ENCODE assay signal across 23 mouse cellular contexts in genomic region chr12:51195136-51195535, GRCm38 (mm10).
A peak's percentile ranks its signal among the peaks of the same experiment; 100 is the strongest.
DNase-seq lines count a peak whose midpoint lies in the region; ATAC-seq and TF ChIP-seq lines count a peak whose summit lies in the region.
"Had no signal": no experiment of that assay in that cellular context is flagged by ENCODE, and none has a peak within 500 bp of the region (broad histone marks: within the 10 kb centered on the region; RNA-seq: fewer than 3 reads in every experiment).

No protein-coding gene starts in this region.

- H3K4me3 ChIP-seq in forebrain, embryonic 15.5 days: no peak overlapping the region
- H3K4me3 ChIP-seq in forebrain, embryonic 12.5 days (replicated peaks): no peak overlapping the region
- no peak overlapping the region for H3K4me3 ChIP-seq in layer of hippocampus, adult 2 months
- no peak overlapping the region for H3K4me3 ChIP-seq in embryonic facial prominence, embryonic 14.5 days (ENCODE audit: low read depth, low read length)
- H3K4me3 ChIP-seq in stomach, embryonic 15.5 days (replicated peaks): no peak overlapping the region
- no peak overlapping the region for H3K4me3 ChIP-seq in liver, postnatal 0 days (ENCODE audit: low read depth, low read length)
- H3K4me3 ChIP-seq: heart, embryonic 10.5 days; hindbrain, embryonic 10.5 days; intestine, embryonic 15.5 days; limb, embryonic 13.5 days; liver, embryonic 13.5 days; midbrain, embryonic 12.5 days; neural tube, embryonic 15.5 days had no signal

- no peaks in the 10 kb centered on the region for H3K9me3 ChIP-seq in forebrain, embryonic 15.5 days
- H3K9me3 ChIP-seq in forebrain, embryonic 12.5 days: no peaks in the 10 kb centered on the region
- no peaks in the 10 kb centered on the region for H3K9me3 ChIP-seq in embryonic facial prominence, embryonic 14.5 days (ENCODE audit: control insufficient read depth, low read length)
- H3K9me3 ChIP-seq in stomach, embryonic 15.5 days: no peaks in the 10 kb centered on the region
- H3K9me3 ChIP-seq in liver, postnatal 0 days (ENCODE audit: low read length): no peaks in the 10 kb centered on the region
- H3K9me3 ChIP-seq: heart, embryonic 10.5 days; hindbrain, embryonic 10.5 days; intestine, embryonic 15.5 days; limb, embryonic 13.5 days; liver, embryonic 13.5 days; midbrain, embryonic 12.5 days; neural tube, embryonic 15.5 days had no signal

- H3K9ac ChIP-seq in forebrain, embryonic 15.5 days (replicated peaks): no peak overlapping the region; the same call in 1 of the 2 replicates
- no peak overlapping the region for H3K9ac ChIP-seq in forebrain, embryonic 12.5 days
- no peak overlapping the region for H3K9ac ChIP-seq in embryonic facial prominence, embryonic 14.5 days (ENCODE audit: low read depth, low read length)
- H3K9ac ChIP-seq in stomach, embryonic 15.5 days: no peak overlapping the region
- no peak overlapping the region for H3K9ac ChIP-seq in liver, postnatal 0 days (replicated peaks)
- H3K9ac ChIP-seq: intestine, embryonic 15.5 days; limb, embryonic 13.5 days; liver, embryonic 13.5 days; midbrain, embryonic 12.5 days; neural tube, embryonic 15.5 days had no signal

- WGBS in forebrain, embryonic 15.5 days: 58% methylated on average over 8 of the region's 8 CpGs
- 72% methylated on average over 8 of the region's 8 CpGs for WGBS in forebrain, embryonic 12.5 days
- 58% methylated on average over 8 of the region's 8 CpGs for WGBS in embryonic facial prominence, embryonic 14.5 days
- 61% methylated on average over 8 of the region's 8 CpGs for WGBS in stomach, embryonic 15.5 days
- WGBS in liver, postnatal 0 days (ENCODE audit: insufficient replicate concordance): 83% methylated on average over 8 of the region's 8 CpGs

- H3K36me3 ChIP-seq in forebrain, embryonic 15.5 days: no peaks in the 10 kb centered on the region
- no peaks in the 10 kb centered on the region for H3K36me3 ChIP-seq in forebrain, embryonic 12.5 days (replicated peaks)
- no peaks in the 10 kb centered on the region for H3K36me3 ChIP-seq in embryonic facial prominence, embryonic 14.5 days (ENCODE audit: control insufficient read depth, insufficient read depth, low read length)
- no peaks in the 10 kb centered on the region for H3K36me3 ChIP-seq in stomach, embryonic 15.5 days
- H3K36me3 ChIP-seq in liver, postnatal 0 days (replicated peaks; ENCODE audit: insufficient read depth, low read length): no peaks in the 10 kb centered on the region
- H3K36me3 ChIP-seq: heart, embryonic 10.5 days; hindbrain, embryonic 10.5 days; intestine, embryonic 15.5 days; limb, embryonic 13.5 days; liver, embryonic 13.5 days; midbrain, embryonic 12.5 days; neural tube, embryonic 15.5 days had no signal

- peaks cover 15% of the 10 kb centered on the region for H3K4me1 ChIP-seq in forebrain, embryonic 15.5 days
- peaks cover 10% of the 10 kb centered on the region for H3K4me1 ChIP-seq in forebrain, embryonic 12.5 days
- H3K4me1 ChIP-seq in embryonic facial prominence, embryonic 14.5 days (ENCODE audit: control insufficient read depth, insufficient read depth, low read length): no peaks in the 10 kb centered on the region
- H3K4me1 ChIP-seq in stomach, embryonic 15.5 days: no peaks in the 10 kb centered on the region
- H3K4me1 ChIP-seq in liver, postnatal 0 days (ENCODE audit: insufficient read depth): no peaks in the 10 kb centered on the region
- H3K4me1 ChIP-seq: heart, embryonic 10.5 days; intestine, embryonic 15.5 days; limb, embryonic 13.5 days; liver, embryonic 13.5 days; neural tube, embryonic 15.5 days had no signal

- no peak overlapping the region for H3K4me2 ChIP-seq in forebrain, embryonic 15.5 days (replicated peaks)
- no peak overlapping the region for H3K4me2 ChIP-seq in forebrain, embryonic 12.5 days
- no peak overlapping the region for H3K4me2 ChIP-seq in embryonic facial prominence, embryonic 14.5 days (ENCODE audit: low read depth, low read length)
- no peak overlapping the region for H3K4me2 ChIP-seq in stomach, embryonic 15.5 days
- no peak overlapping the region for H3K4me2 ChIP-seq in liver, postnatal 0 days (ENCODE audit: low read depth, low read length)
- H3K4me2 ChIP-seq: intestine, embryonic 15.5 days; limb, embryonic 13.5 days; liver, embryonic 13.5 days; midbrain, embryonic 12.5 days; neural tube, embryonic 15.5 days had no signal

- H3K27ac ChIP-seq in forebrain, embryonic 15.5 days (replicated peaks): 0 out of 2 replicates have a peak overlapping the region, but pooled peaks have one; percentile 26
- H3K27ac ChIP-seq in forebrain, embryonic 12.5 days: no peak overlapping the region
- 0 out of 2 replicates have a peak overlapping the region, but pooled peaks have one; percentile 28 for H3K27ac ChIP-seq in layer of hippocampus, adult 2 months
- H3K27ac ChIP-seq in embryonic facial prominence, embryonic 14.5 days (replicated peaks; ENCODE audit: low read depth, low read length): no peak overlapping the region
- H3K27ac ChIP-seq in stomach, embryonic 15.5 days: peak overlapping the region; percentile 21; the same call in 1 of the 2 replicates
- no peak overlapping the region for H3K27ac ChIP-seq in liver, postnatal 0 days (ENCODE audit: low read depth)
- H3K27ac ChIP-seq: heart, embryonic 10.5 days; hindbrain, embryonic 10.5 days; intestine, embryonic 15.5 days; limb, embryonic 13.5 days; liver, embryonic 13.5 days; midbrain, embryonic 12.5 days; neural tube, embryonic 15.5 days had no signal

- no peak for TF ChIP-seq EP300 in liver, postnatal 0 days (IDR thresholded peaks at IDR 0.05; ENCODE audit: low read depth)

- H3K27me3 ChIP-seq in forebrain, embryonic 15.5 days: no peaks in the 10 kb centered on the region
- no peaks in the 10 kb centered on the region for H3K27me3 ChIP-seq in forebrain, embryonic 12.5 days
- H3K27me3 ChIP-seq in embryonic facial prominence, embryonic 14.5 days (replicated peaks; ENCODE audit: control insufficient read depth, insufficient read depth, low read length): no peaks in the 10 kb centered on the region
- no peaks in the 10 kb centered on the region for H3K27me3 ChIP-seq in stomach, embryonic 15.5 days (replicated peaks)
- H3K27me3 ChIP-seq in liver, postnatal 0 days (ENCODE audit: insufficient read depth, low read length): no peaks in the 10 kb centered on the region
- H3K27me3 ChIP-seq: intestine, embryonic 15.5 days; limb, embryonic 13.5 days; liver, embryonic 13.5 days; midbrain, embryonic 12.5 days; neural tube, embryonic 15.5 days had no signal

- no peak for DNase-seq in layer of hippocampus, adult 2 months (ENCODE audit: low spot score in 2 of 2)
- no peak for DNase-seq in layer of hippocampus, postnatal 25 days (ENCODE audit: extremely low spot score in 1 of 2, low spot score in 1 of 2)
- DNase-seq in embryonic facial prominence, embryonic 14.5 days (ENCODE audit: low spot score): peak; percentile 32
- no peak for DNase-seq in liver, postnatal 0 days
- DNase-seq in frontal cortex, postnatal 10 days (ENCODE audit: low spot score in 2 of 2): no peak
- DNase-seq: adrenal gland, postnatal 36 days; cerebellum, adult 11 months; cerebellum, adult 9-11 months; kidney, adult 8-10 months; kidney, postnatal 10 days; liver, embryonic 13.5 days; thymus, postnatal 14 days had no signal

- TF ChIP-seq CTCF in layer of hippocampus, adult 2 months (conservative IDR thresholded peaks at IDR 0.05): no peak
- TF ChIP-seq CTCF in liver, postnatal 0 days (IDR thresholded peaks at IDR 0.05; ENCODE audit: low read depth): no peak

- 0 out of 2 replicates have a peak, but pooled peaks have one; percentile 15 for ATAC-seq in forebrain, embryonic 15.5 days (replicated peaks)
- ATAC-seq in forebrain, embryonic 12.5 days (ENCODE audit: low FRiP score): no peak
- peak; percentile 54 for ATAC-seq in embryonic facial prominence, embryonic 14.5 days (ENCODE audit: low read depth)
- ATAC-seq in stomach, embryonic 15.5 days (ENCODE audit: insufficient read depth, low FRiP score, low read depth): no peak
- ATAC-seq in liver, postnatal 0 days: no peak
- ATAC-seq: CD4-positive, CD25-positive, alpha-beta regulatory T cell, adult 4 months; hindbrain, embryonic 16.5 days; intestine, embryonic 15.5 days had no signal

Comparison
In these comparisons a context has a peak if more than half of its experiments do, and no peak if none do; other contexts are left out.
1. ATAC-seq: peak in forebrain, embryonic 15.5 days (single experiment) and embryonic facial prominence, embryonic 14.5 days (single experiment); none in forebrain, embryonic 12.5 days (single experiment), stomach, embryonic 15.5 days (single experiment) and liver, postnatal 0 days (single experiment).
2. H3K27ac ChIP-seq: peak in forebrain, embryonic 15.5 days (single experiment), layer of hippocampus, adult 2 months (single experiment) and stomach, embryonic 15.5 days (single experiment); none in forebrain, embryonic 12.5 days (single experiment), embryonic facial prominence, embryonic 14.5 days (single experiment) and liver, postnatal 0 days (single experiment).